Mouse (Mus musculus) heart, embryonic 10.5 days (tissue): ENCODE results near the gene Cgref1. TPM values are rescaled to one million over a fixed set of nuclear protein-coding genes. Genes with fewer than 3 reads are reported as not detected.

ENCODE experiments used
- DNase-seq: peaks from one replicate; pipeline ENCODE4 v3.0.0-alpha.2; 2017; ENCODE audit warnings: low spot score
- H3K27ac ChIP-seq: fragments of 300-500 bp; sonication (generic); 2 replicates; pipeline ENCODE4 v1.5.1; 2016; ENCODE audit warnings: mild to moderate bottlenecking
- H3K27me3 ChIP-seq: fragments of 300-500 bp; sonication (generic); 2 replicates; pipeline ENCODE4 v1.6.1; 2016; ENCODE audit warnings: mild to moderate bottlenecking; ENCODE audit not compliant: poor library complexity, insufficient read depth, severe bottlenecking
- H3K36me3 ChIP-seq: fragments of 300-500 bp; sonication (generic); 2 replicates; pipeline ENCODE4 v1.6.1; 2016; ENCODE audit warnings: mild to moderate bottlenecking, moderate library complexity
- H3K4me1 ChIP-seq: fragments of 300-500 bp; sonication (generic); 2 replicates; pipeline ENCODE4 v1.6.1; 2016; ENCODE audit warnings: mild to moderate bottlenecking
- H3K4me3 ChIP-seq: fragments of 300-500 bp; sonication (generic); 2 replicates; pipeline ENCODE4 v1.5.1; 2016; ENCODE audit warnings: mild to moderate bottlenecking, moderate library complexity
- H3K9me3 ChIP-seq: fragments of 300-500 bp; sonication (generic); 2 replicates; pipeline ENCODE4 v1.6.1; 2016; ENCODE audit warnings: mild to moderate bottlenecking, moderate library complexity
- WGBS: fragments of 180-500 bp; shearing (Covaris S2); methylation state at CpG from one replicate; pipeline ENCODE4 v1.1.7; 2016; 5-methylcytosine and 5-hydroxymethylcytosine counted together
- polyA plus RNA-seq: library from polyadenylated mRNA; unstranded; fragments of >200 nt; fragmentation: Nextera tagmentation; extraction: Ambion mirVana; gene quantifications from 2 replicates; pipeline ENCODE4 v1.2.1, GENCODE M21; 2016

The Cgref1 gene
- polyA plus RNA-seq, 1 experiment from 2014 or later: 6.0 TPM

DNA sequence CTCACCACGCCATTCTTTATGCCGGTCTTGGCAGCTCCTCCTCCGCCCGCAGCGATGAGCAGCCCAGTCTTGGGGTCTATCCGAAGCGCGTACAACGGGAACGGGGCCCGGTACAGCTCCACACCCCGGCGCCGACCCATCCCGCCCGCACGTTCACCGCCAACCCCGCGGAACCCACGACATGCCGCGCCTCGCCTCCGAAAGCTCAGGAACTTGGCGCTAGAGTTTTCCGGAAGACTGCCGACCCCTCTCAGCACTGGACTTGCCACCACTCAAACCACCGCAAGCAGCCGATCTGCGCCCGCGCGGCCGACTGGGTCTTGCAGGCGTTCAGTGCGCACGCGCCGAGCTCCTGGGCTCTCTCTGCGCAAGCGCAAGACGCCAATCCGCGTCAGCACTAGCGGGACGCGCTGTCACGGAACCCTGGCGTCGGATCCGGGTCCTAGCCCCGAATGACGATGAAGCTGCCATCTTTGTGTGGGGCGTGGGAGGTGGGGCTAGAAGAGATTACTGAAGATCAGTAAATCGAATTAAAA, 14.6 kb upstream of the Cgref1 start, which contains the start of gene Preb:
TSS of gene Preb (minus strand) at position 396 of the 536 bp plus-strand sequence.
- Histone ChIP-seq H3K27ac (peak within 1 kb of the TSS; percentile 93), H3K9me3 (no peaks in the 10 kb centered on the region), H3K27me3 (no peaks in the 10 kb centered on the region), H3K4me1 (peaks cover 23% of the 10 kb centered on the region), H3K36me3 (peaks cover 27% of the 10 kb centered on the region), H3K4me3 (peak within 1 kb of the TSS; percentile 89)
- under 1% methylated on average over 56 of the region's 56 CpGs for WGBS
- DNase-seq: peak; percentile 99

DNA sequence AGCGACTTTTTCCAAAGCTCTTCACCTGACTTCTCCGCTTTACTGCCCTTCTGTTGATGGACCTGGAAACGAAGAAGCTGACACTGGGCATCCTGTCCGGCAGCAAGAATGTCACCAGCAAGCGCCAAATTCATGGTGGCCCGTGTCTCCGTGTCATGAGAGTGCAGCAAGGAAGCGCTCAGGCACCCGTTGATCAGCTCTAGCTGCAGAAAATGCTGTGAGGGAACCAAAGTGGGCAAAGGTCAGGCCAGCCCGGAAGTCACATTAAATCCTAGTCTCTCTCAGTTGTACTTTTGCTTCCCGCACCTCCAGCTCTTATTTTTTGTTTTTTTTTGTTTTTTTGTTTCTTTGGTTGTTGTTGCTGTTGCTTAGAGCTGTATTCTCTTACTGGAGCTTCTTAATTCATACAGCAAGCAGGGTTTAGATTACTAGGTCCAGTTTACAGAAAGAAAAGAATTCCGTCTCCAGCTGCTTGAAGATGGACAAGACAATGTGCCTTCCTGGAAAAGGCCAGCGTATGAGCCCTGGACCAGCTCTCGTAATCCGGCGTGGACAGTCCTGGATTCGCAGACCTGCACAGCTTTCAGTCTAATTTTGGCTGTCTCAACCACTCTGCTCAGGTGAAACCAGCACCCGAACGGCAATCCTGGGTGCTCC, 13.9 kb upstream of the Cgref1 start:
- Histone ChIP-seq H3K36me3 (peaks cover 34% of the 10 kb centered on the region), H3K4me1 (peaks cover 23% of the 10 kb centered on the region), H3K4me3 (peak overlapping the region; percentile 89), H3K9me3 (no peaks in the 10 kb centered on the region), H3K27ac (peak overlapping the region; percentile 93), H3K27me3 (no peaks in the 10 kb centered on the region)
- DNase-seq: no peak
- 38% methylated on average over 19 of the region's 19 CpGs for WGBS

DNA sequence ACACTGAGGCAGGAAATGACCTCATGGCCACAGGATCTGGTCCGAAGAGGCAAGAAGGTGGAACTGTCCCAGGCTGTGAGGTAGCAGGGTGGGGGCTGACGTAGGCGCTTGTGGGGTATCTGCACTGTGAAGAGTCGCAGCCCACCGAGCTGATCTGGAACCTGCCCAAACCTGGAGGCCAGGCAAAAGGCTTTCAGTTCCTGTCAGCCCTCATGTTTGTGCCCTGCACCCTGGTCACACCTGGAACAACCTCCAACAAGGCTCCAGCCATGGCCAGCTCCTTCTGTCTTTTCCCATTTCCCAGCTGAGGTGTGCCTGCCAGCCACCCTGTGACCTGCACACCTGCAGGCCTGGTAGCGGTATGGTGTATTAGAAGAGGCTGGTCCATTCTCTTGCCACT, 12.5 kb upstream of the Cgref1 start:
- peaks cover 23% of the 10 kb centered on the region for H3K4me1 ChIP-seq
- H3K27me3 ChIP-seq: no peaks in the 10 kb centered on the region
- DNase-seq: no peak
- peaks cover 49% of the 10 kb centered on the region for H3K36me3 ChIP-seq
- H3K9me3 ChIP-seq: no peaks in the 10 kb centered on the region
- no peak overlapping the region for H3K27ac ChIP-seq
- H3K4me3 ChIP-seq: no peak overlapping the region; the same call in 1 of the 2 replicates
- WGBS: 91% methylated on average over 6 of the region's 6 CpGs

DNA sequence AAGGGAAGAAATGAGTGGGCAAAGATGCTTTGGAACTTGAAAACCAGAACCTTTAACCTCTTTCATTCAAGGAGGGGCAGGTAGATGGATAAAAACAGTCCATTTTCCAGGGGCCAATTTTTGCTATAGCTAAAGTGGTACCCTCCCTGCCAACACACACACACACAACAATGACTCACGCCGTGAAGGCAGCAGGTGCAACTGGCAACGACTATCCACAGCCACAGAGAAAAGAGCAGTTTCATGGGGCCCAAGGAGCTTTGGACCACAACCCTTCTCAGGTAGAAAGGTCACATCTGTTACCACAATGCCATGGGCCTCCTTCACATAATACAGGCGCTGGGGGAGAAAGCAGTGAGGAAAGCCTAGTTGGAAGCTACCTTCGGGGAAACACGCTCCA, 10.4 kb upstream of the Cgref1 start:
- H3K27ac ChIP-seq: no peak overlapping the region
- no peaks in the 10 kb centered on the region for H3K27me3 ChIP-seq
- DNase-seq: no peak
- 89% methylated on average over 6 of the region's 6 CpGs for WGBS
- peaks cover 60% of the 10 kb centered on the region for H3K36me3 ChIP-seq
- H3K9me3 ChIP-seq: no peaks in the 10 kb centered on the region
- peaks cover 23% of the 10 kb centered on the region for H3K4me1 ChIP-seq
- no peak overlapping the region for H3K4me3 ChIP-seq

DNA sequence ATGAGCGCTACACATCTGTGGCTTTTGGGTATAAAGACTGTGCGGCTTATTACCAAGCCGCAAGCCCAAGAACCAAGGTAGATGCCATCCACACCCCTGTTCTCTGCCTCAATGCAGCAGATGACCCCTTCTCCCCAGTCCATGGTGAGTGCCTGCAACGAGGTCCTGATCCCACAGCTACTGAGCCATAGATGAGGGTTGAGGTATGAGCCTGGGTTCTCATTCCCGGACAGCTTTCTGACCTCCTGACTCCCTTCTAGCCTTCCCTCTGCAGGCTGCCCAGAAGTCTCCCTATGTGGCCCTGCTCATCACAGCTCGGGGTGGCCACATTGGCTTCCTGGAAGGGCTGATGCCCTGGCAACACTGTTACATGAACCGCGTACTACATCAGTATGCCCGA, 9.2 kb upstream of the Cgref1 start:
- Histone ChIP-seq H3K27ac (no peak overlapping the region), H3K36me3 (peaks cover 60% of the 10 kb centered on the region), H3K4me3 (no peak overlapping the region), H3K4me1 (peaks cover 28% of the 10 kb centered on the region), H3K27me3 (no peaks in the 10 kb centered on the region), H3K9me3 (no peaks in the 10 kb centered on the region)
- no peak for DNase-seq
- 94% methylated on average over 9 of the region's 9 CpGs for WGBS

DNA sequence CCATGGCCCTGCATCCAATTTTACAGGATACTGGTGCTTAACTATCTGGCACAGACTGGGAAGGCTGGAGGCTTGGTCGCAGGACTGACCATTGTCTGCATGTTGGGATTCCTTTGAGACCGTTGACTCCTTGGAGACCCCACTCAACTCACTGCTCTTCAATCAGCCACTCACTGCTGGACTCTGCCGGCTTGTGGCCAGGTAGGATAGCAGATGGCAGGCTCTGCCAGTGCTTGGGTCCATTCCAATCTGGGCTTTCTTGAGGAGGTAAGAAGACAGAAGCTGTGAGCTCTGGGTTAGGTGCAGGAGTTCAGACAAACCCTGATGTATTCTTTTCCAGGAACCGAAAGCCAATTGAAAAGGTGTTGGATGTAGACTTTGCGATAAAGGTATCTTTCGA, 8.7 kb upstream of the Cgref1 start:
- Histone ChIP-seq H3K36me3 (peaks cover 60% of the 10 kb centered on the region), H3K4me1 (peaks cover 27% of the 10 kb centered on the region), H3K27me3 (no peaks in the 10 kb centered on the region), H3K4me3 (no peak overlapping the region), H3K9me3 (no peaks in the 10 kb centered on the region), H3K27ac (no peak overlapping the region)
- WGBS: 96% methylated on average over 6 of the region's 6 CpGs
- no peak for DNase-seq

DNA sequence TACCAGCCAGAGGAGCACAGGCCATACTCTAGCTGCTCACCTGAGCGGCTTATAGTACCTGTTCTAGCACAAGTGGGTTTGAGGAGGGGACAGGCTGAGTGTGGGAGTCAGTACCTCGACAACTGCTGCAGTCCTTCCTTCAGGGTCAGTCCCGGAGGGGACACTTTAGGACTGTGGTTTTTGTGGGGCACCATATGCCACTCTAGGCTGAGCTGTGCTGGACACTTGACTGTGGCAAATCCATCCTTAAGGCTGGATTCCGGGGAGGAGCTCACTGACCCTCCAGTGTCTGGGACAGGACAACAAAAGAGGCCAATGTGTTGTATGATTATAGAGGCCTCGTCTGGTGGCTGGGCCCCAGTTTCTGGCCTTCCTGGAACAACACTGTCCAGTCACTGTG, 7.2 kb upstream of the Cgref1 start:
- no peak for DNase-seq
- peaks cover 47% of the 10 kb centered on the region for H3K36me3 ChIP-seq
- H3K9me3 ChIP-seq: no peaks in the 10 kb centered on the region
- no peaks in the 10 kb centered on the region for H3K27me3 ChIP-seq
- no peak overlapping the region for H3K27ac ChIP-seq
- peaks cover 17% of the 10 kb centered on the region for H3K4me1 ChIP-seq
- no peak overlapping the region for H3K4me3 ChIP-seq
- WGBS: 88% methylated on average over 5 of the region's 5 CpGs

DNA sequence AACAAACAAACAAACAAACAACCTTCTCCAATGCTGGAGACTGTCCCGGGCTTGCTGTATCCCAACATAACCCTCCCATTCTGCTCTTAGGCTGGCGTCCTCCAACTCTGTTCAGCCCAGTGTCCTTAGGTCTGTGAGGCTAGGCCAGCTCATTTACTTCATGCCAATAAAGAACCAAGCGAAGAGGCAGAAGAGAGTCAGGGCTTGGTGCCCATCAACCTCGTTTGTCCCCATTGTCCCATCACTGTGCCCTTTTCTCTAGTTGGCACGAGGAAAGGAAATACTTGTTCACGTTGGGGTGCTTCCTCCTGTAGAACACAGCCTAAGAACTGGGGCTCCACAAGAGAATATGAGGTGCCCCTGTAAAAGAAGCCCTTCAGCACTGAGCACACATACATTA, 6.3 kb upstream of the Cgref1 start:
- Histone ChIP-seq H3K4me3 (no peak overlapping the region), H3K9me3 (no peaks in the 10 kb centered on the region), H3K36me3 (peaks cover 44% of the 10 kb centered on the region), H3K4me1 (peaks cover 16% of the 10 kb centered on the region), H3K27ac (no peak overlapping the region), H3K27me3 (no peaks in the 10 kb centered on the region)
- DNase-seq: no peak
- 87% methylated on average over 6 of the region's 6 CpGs for WGBS

DNA sequence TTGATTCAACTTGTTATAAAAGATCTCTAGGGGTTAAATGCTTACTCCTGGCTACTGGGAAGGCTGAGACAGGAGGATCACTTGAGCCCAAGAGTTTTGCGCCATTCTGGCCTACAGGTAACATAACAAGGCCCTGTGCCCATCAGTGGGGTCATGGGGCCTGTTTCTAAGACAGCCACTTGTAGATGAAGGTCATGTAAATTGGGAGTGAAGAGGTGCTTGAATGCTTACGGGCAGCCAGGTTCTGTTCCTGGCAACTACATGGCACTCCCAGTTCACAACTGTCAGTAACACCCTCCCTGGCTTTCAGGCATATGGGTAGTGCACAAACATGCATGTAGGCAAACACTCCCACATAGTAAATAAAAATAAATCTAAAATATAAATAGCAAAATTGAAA, 5.5 kb upstream of the Cgref1 start:
- Histone ChIP-seq H3K9me3 (no peaks in the 10 kb centered on the region), H3K27ac (no peak overlapping the region), H3K4me3 (no peak overlapping the region), H3K36me3 (peaks cover 41% of the 10 kb centered on the region), H3K27me3 (0 out of 2 replicates have a peak, but pooled peaks cover 2% of the 10 kb centered on the region), H3K4me1 (peaks cover 16% of the 10 kb centered on the region)
- WGBS: 80% methylated on average over 2 of the region's 2 CpGs
- no peak for DNase-seq

DNA sequence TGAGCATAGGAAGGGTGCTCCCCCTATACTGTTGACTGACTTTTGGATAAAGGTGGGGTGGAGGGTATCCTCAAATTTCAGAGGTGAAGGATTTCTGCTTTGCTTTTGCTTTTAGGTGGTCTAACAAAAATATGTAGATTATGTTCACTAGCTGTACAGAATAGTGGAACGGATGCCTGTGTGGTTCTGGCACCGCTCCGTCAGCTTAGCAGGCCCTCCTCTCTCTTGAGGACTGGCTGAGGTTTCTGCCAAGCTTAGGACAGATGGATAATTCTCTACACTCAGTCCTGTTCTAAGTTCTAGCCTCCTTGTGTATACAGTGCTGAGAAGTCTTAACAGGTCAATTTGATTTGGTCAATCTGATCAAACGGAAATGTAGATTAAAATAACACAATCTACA, 5.1 kb upstream of the Cgref1 start:
- peaks cover 18% of the 10 kb centered on the region for H3K4me1 ChIP-seq
- no peak for DNase-seq
- H3K27ac ChIP-seq: 0 out of 2 replicates have a peak overlapping the region, but pooled peaks have one; percentile 77
- H3K4me3 ChIP-seq: peak overlapping the region; percentile 73
- no peaks in the 10 kb centered on the region for H3K9me3 ChIP-seq
- 66% methylated on average over 4 of the region's 4 CpGs for WGBS
- peaks cover 6% of the 10 kb centered on the region; the same call in 1 of the 2 replicates for H3K27me3 ChIP-seq
- H3K36me3 ChIP-seq: peaks cover 37% of the 10 kb centered on the region

DNA sequence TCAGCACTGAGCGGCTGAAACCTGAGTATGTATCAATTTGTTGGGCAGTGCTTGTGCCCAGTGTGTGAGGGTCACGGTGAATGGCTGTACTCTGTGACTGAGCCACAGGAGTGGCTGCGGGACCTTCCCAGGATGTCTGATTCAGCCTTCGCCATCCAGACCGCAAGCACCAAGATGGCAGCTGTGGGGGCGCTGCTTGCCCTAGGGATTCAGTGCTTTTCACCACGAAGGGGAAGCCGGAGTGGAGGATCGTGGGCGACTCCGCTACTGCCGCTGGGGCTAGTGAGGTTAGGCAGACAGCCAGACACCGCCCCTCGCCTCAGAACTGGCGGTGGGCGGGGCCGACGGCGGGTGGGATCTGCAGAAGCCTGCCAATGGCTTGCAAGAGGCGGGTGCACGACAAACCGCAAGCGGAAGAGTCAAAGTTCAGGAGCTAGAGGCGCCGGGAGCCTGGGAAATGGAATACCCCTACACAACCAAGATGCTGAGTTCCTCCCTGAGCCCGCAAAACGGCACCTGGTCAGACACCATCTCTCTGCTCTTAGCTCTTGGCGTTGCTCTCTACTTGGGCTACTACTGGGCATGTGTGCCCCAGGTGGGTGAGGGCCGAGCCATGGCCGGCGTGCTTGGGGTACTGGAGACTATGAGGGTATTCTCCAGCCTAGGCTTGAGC, 4.4 kb upstream of the Cgref1 start:
- under 1% methylated on average over 31 of the region's 31 CpGs for WGBS
- peak; percentile 97 for DNase-seq
- Histone ChIP-seq H3K27ac (peak overlapping the region; percentile 77), H3K36me3 (peaks cover 30% of the 10 kb centered on the region), H3K4me1 (peaks cover 25% of the 10 kb centered on the region), H3K27me3 (peaks cover 13% of the 10 kb centered on the region), H3K9me3 (no peaks in the 10 kb centered on the region), H3K4me3 (peak overlapping the region; percentile 73)

DNA sequence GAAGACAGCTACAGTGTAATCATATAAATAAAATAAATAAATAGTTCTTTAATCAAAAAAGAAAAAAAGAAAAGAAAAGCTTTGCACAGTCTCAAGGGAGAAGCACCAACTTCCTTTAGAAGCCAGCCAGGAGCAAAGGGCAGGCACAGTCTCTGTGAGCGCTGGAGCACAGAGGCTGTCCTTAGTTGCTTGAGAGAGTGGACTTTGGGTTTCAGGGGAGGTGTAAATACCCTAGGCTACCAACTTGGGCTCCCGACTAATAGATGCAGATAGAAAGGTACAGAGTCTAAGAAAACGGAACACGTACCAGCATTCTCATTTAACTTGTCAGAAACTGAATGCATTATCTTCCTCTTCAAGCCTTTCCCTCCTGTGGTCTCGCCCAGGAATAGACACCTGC, 3.2 kb upstream of the Cgref1 start:
- H3K36me3 ChIP-seq: peaks cover 18% of the 10 kb centered on the region
- H3K27ac ChIP-seq: no peak overlapping the region
- H3K4me3 ChIP-seq: no peak overlapping the region
- H3K27me3 ChIP-seq: peaks cover 20% of the 10 kb centered on the region
- H3K4me1 ChIP-seq: peaks cover 25% of the 10 kb centered on the region
- no peak for DNase-seq
- no peaks in the 10 kb centered on the region for H3K9me3 ChIP-seq
- 78% methylated on average over 5 of the region's 5 CpGs for WGBS

DNA sequence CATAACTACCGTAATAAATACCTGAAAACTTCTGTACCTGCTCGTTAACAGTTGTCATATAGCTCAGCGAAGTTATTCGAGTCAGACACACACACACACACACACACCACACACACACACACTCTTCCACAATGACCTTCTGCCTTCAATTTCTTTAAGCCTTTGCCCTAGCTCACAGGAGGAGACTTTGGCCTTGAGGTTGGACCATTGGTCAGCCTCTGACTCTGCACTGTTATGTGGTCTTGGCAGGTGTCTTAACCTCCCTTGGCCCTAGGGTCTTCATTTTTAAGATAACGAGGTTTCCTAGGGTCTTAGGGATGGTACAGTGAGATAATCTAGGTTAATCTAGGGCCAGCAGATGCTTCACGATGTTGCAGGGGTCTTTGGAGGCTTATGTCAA, 1.0 kb downstream of the Cgref1 start:
- no peak overlapping the region for H3K4me3 ChIP-seq
- peaks cover 20% of the 10 kb centered on the region for H3K27me3 ChIP-seq
- no peak for DNase-seq
- H3K4me1 ChIP-seq: peaks cover 17% of the 10 kb centered on the region
- no peaks in the 10 kb centered on the region for H3K9me3 ChIP-seq
- no peaks in the 10 kb centered on the region for H3K36me3 ChIP-seq
- 85% methylated on average over 6 of the region's 6 CpGs for WGBS
- H3K27ac ChIP-seq: no peak overlapping the region
